Mouse (Mus musculus) myocyte (in vitro differentiated cells): Measurements from ENCODE around the gene Ube3c. TPM values are rescaled to one million over a fixed set of nuclear protein-coding genes. Genes with fewer than 3 reads are reported as not detected.
"Not testable (repeated sequence)": the region's sequence is repeated elsewhere in the genome, so short reads cannot be mapped to it uniquely, and the experiment has no call there.

Experiments used
- H3K27me3 ChIP-seq: one replicate; pipeline ENCODE4 v1.6.1; 2011; ENCODE audit not compliant: control insufficient read depth, insufficient read depth, insufficient read length
- H3K36me3 ChIP-seq: one replicate; pipeline ENCODE4 v1.6.1; 2011; ENCODE audit not compliant: control insufficient read depth, insufficient read depth
- H3K4me2 ChIP-seq: one replicate; pipeline ENCODE4 v1.6.1; 2011; ENCODE audit warnings: low read depth, control low read depth
- H3K4me3 ChIP-seq: one replicate; pipeline ENCODE4 v1.5.1; 2011; ENCODE audit warnings: mild to moderate bottlenecking, control low read depth, moderate library complexity
- H3K79me2 ChIP-seq: one replicate; pipeline ENCODE4 v1.6.1; 2011; ENCODE audit not compliant: control insufficient read depth, insufficient read depth
- H3ac ChIP-seq: one replicate; pipeline ENCODE4 v1.6.1; 2011; ENCODE audit not compliant: control insufficient read depth, insufficient read length
- CEBPB ChIP-seq: IDR thresholded peaks from 2 replicates; pipeline ENCODE4 v1.6.1; 2011; ENCODE audit warnings: mild to moderate bottlenecking, moderate library complexity; ENCODE audit not compliant: poor library complexity, insufficient read depth, severe bottlenecking
- E2F4 ChIP-seq: IDR thresholded peaks from one replicate; pipeline ENCODE4 v1.6.1; 2011; ENCODE audit warnings: mild to moderate bottlenecking, control low read depth, moderate library complexity; ENCODE audit not compliant: insufficient read depth
- MAX ChIP-seq: IDR thresholded peaks from one replicate; pipeline ENCODE4 v1.6.1; 2011; ENCODE audit warnings: low read depth, mild to moderate bottlenecking, control low read depth
- MYOD1 ChIP-seq, 3 experiments: IDR thresholded peaks; one replicate each; pipeline ENCODE4 v1.6.1; 2011; ENCODE audit warnings: control low read depth in 2 of 3, low read depth in 2 of 3, mild to moderate bottlenecking in 2 of 3, moderate library complexity in 1 of 3; ENCODE audit not compliant: insufficient read length in 2 of 3, control insufficient read depth in 1 of 3
- MYOG ChIP-seq, 3 experiments: IDR thresholded peaks; one replicate each; pipeline ENCODE4 v1.6.1; 2011; ENCODE audit warnings: control low read depth in 2 of 3, low read depth in 2 of 3, mild to moderate bottlenecking in 2 of 3; ENCODE audit not compliant: insufficient read length in 2 of 3, control insufficient read depth in 1 of 3, insufficient read depth in 1 of 3
- POLR2A ChIP-seq: IDR thresholded peaks from one replicate; pipeline ENCODE4 v1.6.1; 2011; ENCODE audit warnings: low read depth, mild to moderate bottlenecking, control low read depth, moderate library complexity; ENCODE audit not compliant: insufficient read length
- POLR2AphosphoS2 ChIP-seq: IDR thresholded peaks from one replicate; pipeline ENCODE4 v1.6.1; 2011; ENCODE audit warnings: low read depth, control low read depth; ENCODE audit not compliant: insufficient read length
- REST ChIP-seq: IDR thresholded peaks from one replicate; pipeline ENCODE4 v1.6.1; 2011; ENCODE audit warnings: mild to moderate bottlenecking, control low read depth, moderate library complexity; ENCODE audit not compliant: insufficient read depth, insufficient read length
- SRF ChIP-seq: IDR thresholded peaks from one replicate; pipeline ENCODE4 v1.6.1; 2011; ENCODE audit warnings: low read depth; ENCODE audit not compliant: control insufficient read depth, insufficient read length
- TCF12 ChIP-seq: IDR thresholded peaks from one replicate; pipeline ENCODE4 v1.6.1; 2011; ENCODE audit warnings: mild to moderate bottlenecking, control low read depth; ENCODE audit not compliant: poor library complexity, insufficient read depth, severe bottlenecking
- TCF3 ChIP-seq: IDR thresholded peaks from one replicate; pipeline ENCODE4 v1.6.1; 2011; ENCODE audit warnings: low read depth, control low read depth; ENCODE audit not compliant: insufficient read length
- USF1 ChIP-seq: IDR thresholded peaks from one replicate; pipeline ENCODE4 v1.6.1; 2011; ENCODE audit warnings: low read depth, mild to moderate bottlenecking, control low read depth, moderate library complexity
- polyA plus RNA-seq: library from polyadenylated mRNA; unstranded; fragments of >200 nt; fragmentation: generic; extraction: Trizol; gene quantifications from one replicate; pipeline ENCODE4 v1.2.1, GENCODE M21; 2012; ENCODE audit warnings: missing spikeins

Gene Ube3c
- polyA plus RNA-seq, 1 experiment, result 28.9 TPM

GRCm38 (mm10) chr5:29575085-29575484, 6.0 kb downstream of the Ube3c start:
- TF ChIP-seq E2F4 (no peak), CEBPB (no peak), MYOG (IDR thresholded peaks at IDR 0.05; ENCODE audit: control insufficient read depth in 1 of 3, insufficient read depth in 1 of 3, insufficient read length in 2 of 3, low read depth in 2 of 3) (peak in 1 of 3 experiments; percentile 13), MYOD1 (IDR thresholded peaks at IDR 0.05; ENCODE audit: control insufficient read depth in 1 of 3, insufficient read length in 2 of 3, low read depth in 2 of 3) (peak; percentile 12 to 68 (median 21))
- peak overlapping the region; percentile 48 for H3K4me2 ChIP-seq

GRCm38 (mm10) chr5:29577795-29578631, 9.0 kb downstream of the Ube3c start:
- Histone ChIP-seq H3K79me2 (peaks cover 100% of the 10 kb centered on the region), H3K36me3 (no peaks in the 10 kb centered on the region)

More at GRCm38 (mm10) chr5:29575085-29575484, 6.0 kb downstream of the Ube3c start:
- no peak overlapping the region for H3ac ChIP-seq
- no peak overlapping the region for H3K4me3 ChIP-seq
- H3K36me3 ChIP-seq, result no peaks in the 10 kb centered on the region
- no peaks in the 10 kb centered on the region for H3K27me3 ChIP-seq
- peaks cover 100% of the 10 kb centered on the region for H3K79me2 ChIP-seq

GRCm38 (mm10) chr5:29583880-29584595, 15.0 kb downstream of the Ube3c start:
- Histone ChIP-seq H3ac (no peak overlapping the region), H3K4me3 (no peak overlapping the region), H3K4me2 (no peak overlapping the region), H3K36me3 (no peaks in the 10 kb centered on the region), H3K79me2 (peaks cover 86% of the 10 kb centered on the region), H3K27me3 (no peaks in the 10 kb centered on the region)
- TF ChIP-seq TCF12 (no peak), POLR2A (no peak), SRF (no peak), TCF3 (no peak), MYOG (IDR thresholded peaks at IDR 0.05; ENCODE audit: control insufficient read depth in 1 of 3, insufficient read depth in 1 of 3, insufficient read length in 2 of 3, low read depth in 2 of 3) (no peak), MYOD1 (IDR thresholded peaks at IDR 0.05; ENCODE audit: control insufficient read depth in 1 of 3, insufficient read length in 2 of 3, low read depth in 2 of 3) (no peak), USF1 (no peak), CEBPB (no peak), MAX (no peak), E2F4 (no peak)

More at GRCm38 (mm10) chr5:29577795-29578631, 9.0 kb downstream of the Ube3c start:
- H3ac ChIP-seq, result no peak overlapping the region
- H3K4me2 ChIP-seq, result no peak overlapping the region
- no peak for TF ChIP-seq TCF3
- no peak for TF ChIP-seq MAX
- TF ChIP-seq POLR2AphosphoS2, result no peak
- no peak for TF ChIP-seq POLR2A
- no peak for TF ChIP-seq MYOG (IDR thresholded peaks at IDR 0.05; ENCODE audit: control insufficient read depth in 1 of 3, insufficient read depth in 1 of 3, insufficient read length in 2 of 3, low read depth in 2 of 3)
- TF ChIP-seq MYOD1 (IDR thresholded peaks at IDR 0.05; ENCODE audit: control insufficient read depth in 1 of 3, insufficient read length in 2 of 3, low read depth in 2 of 3), result no peak
- H3K4me3 ChIP-seq, result no peak overlapping the region
- no peaks in the 10 kb centered on the region for H3K27me3 ChIP-seq

GRCm38 (mm10) chr5:29592161-29592560, 23.1 kb downstream of the Ube3c start:
- not testable (repeated sequence) for H3K27me3 ChIP-seq, H3ac ChIP-seq, H3K4me2 ChIP-seq, H3K4me3 ChIP-seq
- peaks cover 58% of the 10 kb centered on the region for H3K36me3 ChIP-seq
- peaks cover 10% of the 10 kb centered on the region for H3K79me2 ChIP-seq

GRCm38 (mm10) chr5:29606546-29606945, 37.5 kb downstream of the Ube3c start:
- TF ChIP-seq REST (no peak), POLR2A (no peak), USF1 (no peak), SRF (no peak), MYOD1 (IDR thresholded peaks at IDR 0.05; ENCODE audit: control insufficient read depth in 1 of 3, insufficient read length in 2 of 3, low read depth in 2 of 3) (no peak), MAX (no peak), TCF3 (no peak), E2F4 (no peak), CEBPB (no peak), TCF12 (no peak), MYOG (IDR thresholded peaks at IDR 0.05; ENCODE audit: control insufficient read depth in 1 of 3, insufficient read depth in 1 of 3, insufficient read length in 2 of 3, low read depth in 2 of 3) (no peak), POLR2AphosphoS2 (no peak)
- Histone ChIP-seq H3K4me2 (no peak overlapping the region), H3ac (no peak overlapping the region), H3K79me2 (no peaks in the 10 kb centered on the region), H3K4me3 (no peak overlapping the region), H3K27me3 (no peaks in the 10 kb centered on the region), H3K36me3 (peaks cover 44% of the 10 kb centered on the region)
